Mouse (Mus musculus): ENCODE results near the gene Tctex1d1. TPM values are rescaled to one million over a fixed set of nuclear protein-coding genes. Genes with fewer than 3 reads are reported as not detected.

Tctex1d1 gene
- polyA plus RNA-seq, 1 experiment from 2014 or later = 1.1 TPM

DNA sequence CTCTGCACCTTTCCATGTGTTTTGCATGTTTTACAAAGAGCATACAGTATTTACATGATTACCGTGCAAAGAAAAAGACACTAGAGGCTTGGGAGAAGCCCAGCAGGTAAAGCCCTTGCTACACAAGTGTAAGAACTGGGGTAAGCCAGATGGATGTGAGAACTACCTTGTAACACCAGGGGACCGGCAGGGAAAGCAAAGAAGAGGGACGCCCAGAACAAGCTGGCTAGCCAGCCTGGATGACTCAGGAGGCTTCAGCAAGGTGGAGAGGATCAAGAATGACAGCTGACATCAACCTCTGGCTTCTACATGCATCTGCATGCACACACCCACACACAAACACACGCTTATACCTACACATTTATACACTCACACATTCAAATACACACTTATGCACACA is 11.6 kb downstream of the Tctex1d1 start:
- no peak overlapping the region for H3K4me2 ChIP-seq (replicated peaks)
- no peak for ATAC-seq (replicated peaks)
- H3K36me3 ChIP-seq = no peaks in the 10 kb centered on the region
- no peak overlapping the region for H3K4me3 ChIP-seq
- H3K9ac ChIP-seq (replicated peaks) = no peak overlapping the region
- H3K27me3 ChIP-seq = no peaks in the 10 kb centered on the region
- no peaks in the 10 kb centered on the region for H3K4me1 ChIP-seq
- 78% methylated on average over 4 of the region's 4 CpGs for WGBS
- H3K27ac ChIP-seq (replicated peaks) = no peak overlapping the region
- no peaks in the 10 kb centered on the region for H3K9me3 ChIP-seq

DNA sequence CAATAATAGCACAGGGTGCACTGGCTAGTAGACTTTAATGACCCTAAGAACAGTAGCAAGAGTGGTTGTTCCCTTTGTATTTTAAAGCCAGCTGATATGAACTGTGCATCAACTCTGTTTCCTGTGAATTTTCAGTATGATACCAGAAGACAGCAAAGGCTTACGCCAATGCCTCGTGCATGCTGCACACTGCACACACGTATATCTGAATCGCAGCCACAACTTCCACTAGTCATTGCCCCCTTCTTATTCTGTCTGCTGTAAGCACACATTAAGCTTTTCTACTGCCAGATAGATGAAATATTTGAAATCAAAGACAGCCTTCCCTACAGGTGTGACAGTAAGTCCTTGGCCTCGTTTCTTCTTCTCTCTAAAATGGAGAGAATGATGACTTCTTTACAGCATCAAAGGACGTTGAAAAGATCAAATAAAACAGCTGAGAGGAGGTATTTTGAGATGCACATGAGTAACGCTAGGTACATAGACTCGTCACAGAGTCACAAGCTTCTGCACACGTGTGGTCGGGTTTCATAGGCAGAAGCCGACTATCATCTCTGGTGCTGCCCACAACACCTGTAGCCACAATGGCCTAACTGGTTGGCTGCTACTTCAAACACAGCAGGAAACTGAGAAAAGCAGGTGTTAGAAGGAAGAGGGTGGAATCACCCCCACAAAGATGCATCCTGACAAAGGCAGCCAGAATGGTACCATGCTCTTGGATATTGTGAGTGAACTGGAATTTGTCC is 12.4 kb downstream of the Tctex1d1 start:
- H3K36me3 ChIP-seq = no peaks in the 10 kb centered on the region
- no peaks in the 10 kb centered on the region for H3K4me1 ChIP-seq
- no peak overlapping the region for H3K4me2 ChIP-seq (replicated peaks)
- H3K27me3 ChIP-seq = no peaks in the 10 kb centered on the region
- H3K9ac ChIP-seq (replicated peaks) = no peak overlapping the region
- ATAC-seq (replicated peaks) = no peak
- H3K9me3 ChIP-seq = no peaks in the 10 kb centered on the region
- WGBS = 84% methylated on average over 11 of the region's 11 CpGs
- H3K27ac ChIP-seq (replicated peaks) = no peak overlapping the region
- no peak overlapping the region for H3K4me3 ChIP-seq

DNA sequence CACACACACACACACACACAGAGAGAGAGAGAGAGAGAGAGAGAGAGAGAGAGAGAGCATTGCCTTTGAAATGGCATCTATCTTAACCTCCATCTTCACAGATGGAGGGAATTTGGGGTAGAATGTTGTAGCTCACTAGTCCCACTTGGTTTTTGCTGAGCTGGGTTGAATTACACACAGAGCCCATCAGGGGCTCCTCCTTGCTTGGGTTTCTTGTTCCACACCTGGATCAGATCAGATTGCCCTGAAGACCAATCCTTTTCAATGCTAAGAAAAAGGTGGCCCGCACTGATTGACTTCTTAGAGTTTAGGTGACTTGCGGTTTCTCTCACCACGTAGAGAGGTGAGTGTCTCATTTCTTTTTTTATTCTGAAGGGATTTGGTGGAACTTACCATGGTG is 13.3 kb downstream of the Tctex1d1 start:
- H3K36me3 ChIP-seq = no peaks in the 10 kb centered on the region
- no peak overlapping the region for H3K4me2 ChIP-seq (replicated peaks)
- H3K4me3 ChIP-seq = no peak overlapping the region
- no peaks in the 10 kb centered on the region for H3K27me3 ChIP-seq
- no peak overlapping the region for H3K9ac ChIP-seq (replicated peaks)
- ATAC-seq (replicated peaks) = no peak
- WGBS = 52% methylated on average over 3 of the region's 3 CpGs
- no peaks in the 10 kb centered on the region for H3K9me3 ChIP-seq
- H3K4me1 ChIP-seq = no peaks in the 10 kb centered on the region
- H3K27ac ChIP-seq (replicated peaks) = no peak overlapping the region

GRCm38 (mm10) chr4:103004681-103005080 is 26.3 kb downstream of the Tctex1d1 start:
- Histone ChIP-seq H3K27me3 (no peaks in the 10 kb centered on the region), H3K4me1 (peaks cover 9% of the 10 kb centered on the region; the same call in 1 of the 2 replicates), H3K4me2 (replicated peaks) (no peak overlapping the region), H3K4me3 (no peak overlapping the region), H3K27ac (replicated peaks) (no peak overlapping the region), H3K9me3 (no peaks in the 10 kb centered on the region), H3K36me3 (no peaks in the 10 kb centered on the region), H3K9ac (replicated peaks) (no peak overlapping the region)
- no peak for ATAC-seq (replicated peaks)
- WGBS = 80% methylated on average over 4 of the region's 4 CpGs

- no peaks in the 10 kb centered on the region for H3K27me3 ChIP-seq
- H3K27ac ChIP-seq (replicated peaks) = no peak overlapping the region
- H3K4me3 ChIP-seq = no peak overlapping the region
- no peaks in the 10 kb centered on the region for H3K36me3 ChIP-seq
- H3K9me3 ChIP-seq = no peaks in the 10 kb centered on the region
- ATAC-seq (replicated peaks) = no peak
- no peak overlapping the region for H3K9ac ChIP-seq (replicated peaks)
- 77% methylated on average over 15 of the region's 15 CpGs for WGBS
- no peak overlapping the region for H3K4me2 ChIP-seq (replicated peaks)
- peaks cover 9% of the 10 kb centered on the region; the same call in 1 of the 2 replicates for H3K4me1 ChIP-seq
Measured at GRCm38 (mm10) chr4:103005190-103005945, 27.0 kb downstream of the Tctex1d1 start.

DNA sequence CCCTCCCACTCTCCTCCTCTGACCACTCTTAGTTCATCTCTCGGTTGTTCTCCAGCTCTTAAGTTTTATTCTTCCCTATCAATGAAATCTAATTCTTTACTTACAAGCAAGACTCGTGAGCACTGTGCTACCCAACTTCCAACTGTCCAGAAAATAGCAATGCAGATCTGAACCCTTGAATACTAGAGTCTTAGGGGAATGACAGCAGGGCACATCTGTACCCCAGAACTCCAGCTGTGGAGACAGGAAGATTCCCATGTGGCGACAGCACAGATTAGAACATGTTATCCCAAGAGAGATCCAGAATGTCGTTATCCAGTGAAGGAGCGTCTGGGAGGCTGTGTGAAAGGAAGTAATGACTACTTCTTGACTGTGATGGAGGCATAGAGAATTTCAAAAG is 27.9 kb downstream of the Tctex1d1 start:
- no peak for ATAC-seq (replicated peaks)
- no peak overlapping the region for H3K27ac ChIP-seq (replicated peaks)
- no peak overlapping the region for H3K4me2 ChIP-seq (replicated peaks)
- H3K9ac ChIP-seq (replicated peaks) = no peak overlapping the region
- peaks cover 9% of the 10 kb centered on the region; the same call in 1 of the 2 replicates for H3K4me1 ChIP-seq
- H3K36me3 ChIP-seq = no peaks in the 10 kb centered on the region
- whole genome bisulfite sequencing = 67% methylated on average over 5 of the region's 5 CpGs
- H3K9me3 ChIP-seq = no peaks in the 10 kb centered on the region
- H3K27me3 ChIP-seq = no peaks in the 10 kb centered on the region
- H3K4me3 ChIP-seq = no peak overlapping the region

DNA sequence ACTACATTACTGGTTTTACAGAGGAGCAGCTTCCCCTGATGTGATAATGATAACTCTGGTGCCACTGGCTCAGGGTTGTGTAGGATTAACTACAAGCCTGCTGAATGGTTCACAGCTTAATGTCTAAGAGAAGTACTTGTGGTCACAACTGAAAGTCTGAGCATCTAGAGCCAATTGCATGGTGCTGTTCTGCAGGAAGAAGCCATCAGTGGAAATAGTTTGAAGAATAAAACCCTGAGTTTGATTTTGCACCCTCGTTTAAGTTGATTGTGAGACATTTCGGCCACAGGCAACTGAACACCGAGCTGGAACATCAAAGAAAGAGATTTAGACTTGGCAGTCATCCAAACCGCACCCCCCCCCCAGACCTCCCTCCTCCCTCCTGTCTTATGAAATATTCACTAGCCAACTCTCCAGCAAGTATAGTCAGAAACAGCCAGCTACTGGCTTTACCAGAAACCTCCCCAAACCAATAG is 28.6 kb downstream of the Tctex1d1 start:
- Histone ChIP-seq H3K4me2 (replicated peaks) (0 out of 2 replicates have a peak overlapping the region, but pooled peaks have one; percentile 8), H3K9me3 (no peaks in the 10 kb centered on the region), H3K4me3 (no peak overlapping the region), H3K27ac (replicated peaks) (no peak overlapping the region), H3K9ac (replicated peaks) (no peak overlapping the region), H3K36me3 (no peaks in the 10 kb centered on the region), H3K4me1 (peaks cover 9% of the 10 kb centered on the region; the same call in 1 of the 2 replicates), H3K27me3 (no peaks in the 10 kb centered on the region)
- peak; percentile 81 for ATAC-seq (replicated peaks)
- 12% methylated on average over 4 of the region's 4 CpGs for WGBS

- Histone ChIP-seq H3K9ac (replicated peaks) (no peak overlapping the region), H3K27ac (replicated peaks) (no peak overlapping the region), H3K27me3 (no peaks in the 10 kb centered on the region), H3K9me3 (no peaks in the 10 kb centered on the region), H3K4me3 (no peak overlapping the region), H3K36me3 (no peaks in the 10 kb centered on the region), H3K4me2 (replicated peaks) (no peak overlapping the region), H3K4me1 (peaks cover 9% of the 10 kb centered on the region; the same call in 1 of the 2 replicates)
- 95% methylated on average over 4 of the region's 4 CpGs for WGBS
- no peak for ATAC-seq (replicated peaks)
Measured at GRCm38 (mm10) chr4:103010734-103011133, 32.3 kb downstream of the Tctex1d1 start.

GRCm38 (mm10) chr4:103011823-103012222 is 33.4 kb downstream of the Tctex1d1 start:
- Histone ChIP-seq H3K36me3 (no peaks in the 10 kb centered on the region), H3K4me1 (peaks cover 7% of the 10 kb centered on the region; the same call in 1 of the 2 replicates), H3K4me3 (no peak overlapping the region), H3K27me3 (no peaks in the 10 kb centered on the region), H3K9ac (replicated peaks) (no peak overlapping the region), H3K4me2 (replicated peaks) (no peak overlapping the region), H3K9me3 (no peaks in the 10 kb centered on the region), H3K27ac (replicated peaks) (peak overlapping the region; percentile 50; the same call in 1 of the 2 replicates)
- ATAC-seq (replicated peaks) = peak; percentile 68; the same call in 1 of the 2 replicates
- WGBS = 39% methylated on average over 7 of the region's 7 CpGs

DNA sequence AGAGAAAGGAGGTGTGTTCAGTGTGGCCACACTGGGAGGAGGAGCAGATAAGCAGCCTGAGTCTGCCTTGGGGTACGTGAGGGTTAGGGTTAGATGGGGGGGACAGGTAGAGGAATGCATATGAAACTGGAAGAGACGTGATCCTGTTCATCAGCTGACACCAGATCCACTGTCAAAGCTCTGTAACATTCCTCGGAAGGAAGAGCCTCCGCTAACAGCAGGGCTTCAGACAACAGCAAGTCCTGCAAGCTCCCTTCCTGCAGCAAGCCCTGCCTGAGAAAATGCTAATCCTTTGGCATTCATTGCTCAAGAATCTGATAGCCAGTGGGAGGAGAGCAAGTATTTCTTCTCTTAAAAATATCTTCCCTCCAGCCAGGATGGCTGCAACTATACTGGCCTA is 35.1 kb downstream of the Tctex1d1 start:
- H3K9ac ChIP-seq (replicated peaks) = no peak overlapping the region
- WGBS = 10% methylated on average over 4 of the region's 4 CpGs

DNA sequence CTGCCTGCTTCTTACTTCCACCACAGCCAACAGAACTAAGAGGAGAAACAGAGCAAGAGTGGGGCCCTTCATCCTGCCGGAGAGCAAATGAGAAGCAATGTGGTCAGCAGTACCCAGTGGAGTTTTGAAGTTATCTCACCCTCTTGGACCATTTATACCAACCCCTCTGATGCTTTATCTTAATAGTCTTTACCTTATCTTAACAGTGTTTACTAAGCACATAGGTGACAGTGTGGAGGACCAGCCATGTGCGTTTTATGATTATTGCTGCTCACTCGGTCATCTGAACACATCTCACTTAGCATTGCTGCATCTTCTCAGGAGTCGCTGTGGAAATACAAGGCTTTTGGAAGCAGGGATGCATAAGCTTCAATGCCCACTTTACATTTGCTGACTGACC is 48.2 kb downstream of the Tctex1d1 start, which contains the start of gene Insl5:
TSS of gene Insl5 (minus strand) at position 222 of the 400 bp plus-strand sequence.
- no peak within 1 kb of the TSS for H3K9ac ChIP-seq (replicated peaks)
- no peak within 1 kb of the TSS for H3K27ac ChIP-seq (replicated peaks)
- no peak for ATAC-seq (replicated peaks)
- no peaks in the 10 kb centered on the region for H3K4me1 ChIP-seq
- H3K36me3 ChIP-seq = no peaks in the 10 kb centered on the region
- no peaks in the 10 kb centered on the region for H3K9me3 ChIP-seq
- no peak within 1 kb of the TSS for H3K4me3 ChIP-seq
- no peak within 1 kb of the TSS for H3K4me2 ChIP-seq (replicated peaks)
- whole genome bisulfite sequencing = 94% methylated on average over 4 of the region's 4 CpGs
- no peaks in the 10 kb centered on the region for H3K27me3 ChIP-seq

More for the DNA sequence above, 35.1 kb downstream of the Tctex1d1 start:
- Histone ChIP-seq H3K4me2 (replicated peaks) (no peak overlapping the region), H3K4me1 (no peaks in the 10 kb centered on the region), H3K27me3 (no peaks in the 10 kb centered on the region), H3K4me3 (no peak overlapping the region), H3K36me3 (no peaks in the 10 kb centered on the region), H3K27ac (replicated peaks) (no peak overlapping the region), H3K9me3 (no peaks in the 10 kb centered on the region)
- no peak for ATAC-seq (replicated peaks)

DNA sequence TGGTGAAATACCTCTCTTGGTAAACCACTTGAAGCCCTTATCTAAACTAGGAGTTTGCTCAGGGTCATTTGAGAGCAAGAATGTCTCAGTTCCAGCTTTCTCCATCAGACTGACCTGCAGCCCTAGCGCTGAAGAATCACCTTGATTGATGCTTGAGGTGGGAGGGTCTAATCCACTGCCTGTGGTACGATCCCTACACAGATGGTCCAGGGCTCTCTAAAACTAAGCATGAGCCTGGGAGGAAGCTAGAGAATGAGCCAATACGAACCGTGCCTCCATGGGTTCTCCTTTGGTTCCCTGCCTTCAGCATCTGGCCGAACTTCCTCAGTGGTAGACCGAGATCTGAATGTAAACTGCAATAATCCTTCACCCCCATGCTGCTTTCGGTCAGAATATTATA is 49.3 kb downstream of the Tctex1d1 start:
- no peak overlapping the region for H3K9ac ChIP-seq (replicated peaks)
- H3K9me3 ChIP-seq = no peaks in the 10 kb centered on the region
- no peaks in the 10 kb centered on the region for H3K4me1 ChIP-seq
- no peaks in the 10 kb centered on the region for H3K36me3 ChIP-seq
- no peak for ATAC-seq (replicated peaks)
- H3K27me3 ChIP-seq = no peaks in the 10 kb centered on the region
- WGBS = 83% methylated on average over 7 of the region's 7 CpGs
- no peak overlapping the region for H3K4me3 ChIP-seq
- H3K4me2 ChIP-seq (replicated peaks) = no peak overlapping the region
- H3K27ac ChIP-seq (replicated peaks) = no peak overlapping the region

Data from forebrain, embryonic 15.5 days (tissue).